Mouse (Mus musculus): ENCODE data around the gene Aven.

Aven gene

DNA sequence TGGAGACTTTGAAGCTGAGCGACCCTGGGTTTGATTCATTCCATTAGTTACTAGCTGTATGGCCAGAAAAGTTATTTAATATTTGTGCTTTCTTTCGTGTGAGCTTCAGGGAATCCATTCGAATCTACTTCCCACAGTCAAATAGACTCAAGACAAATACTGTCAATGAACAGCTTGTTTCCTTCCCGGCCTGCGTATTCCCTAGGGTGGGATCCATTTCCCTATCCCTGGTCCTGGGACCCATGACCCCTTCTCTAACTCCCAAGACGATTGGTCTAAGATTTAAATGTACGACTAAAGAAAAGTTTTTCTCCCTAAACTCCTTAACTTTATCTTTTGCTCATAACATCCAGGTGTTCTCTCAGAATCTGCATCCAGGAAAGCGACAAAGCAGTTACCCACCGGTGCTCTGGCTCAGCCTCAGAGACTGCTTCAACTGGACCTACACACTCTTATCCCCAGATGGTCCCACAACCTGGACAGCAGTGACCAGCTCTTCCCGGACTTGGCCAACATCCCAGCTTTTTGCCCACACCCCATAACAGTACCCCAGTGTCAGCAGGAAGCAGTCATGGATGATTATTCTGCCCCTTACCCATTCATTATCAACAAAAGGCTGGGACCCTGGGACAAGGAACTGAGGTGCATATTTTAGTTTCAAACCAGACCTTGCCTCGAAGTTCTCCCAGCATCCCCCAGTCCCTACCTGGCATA, 2.1 kb upstream of the Aven start:
- no peak for DNase-seq (ENCODE audit: low read depth, low spot score)

GRCm38 (mm10) chr2:112491629-112492028, 1.1 kb upstream of the Aven start:
- DNase-seq (ENCODE audit: low read depth, low spot score), result no peak

DNA sequence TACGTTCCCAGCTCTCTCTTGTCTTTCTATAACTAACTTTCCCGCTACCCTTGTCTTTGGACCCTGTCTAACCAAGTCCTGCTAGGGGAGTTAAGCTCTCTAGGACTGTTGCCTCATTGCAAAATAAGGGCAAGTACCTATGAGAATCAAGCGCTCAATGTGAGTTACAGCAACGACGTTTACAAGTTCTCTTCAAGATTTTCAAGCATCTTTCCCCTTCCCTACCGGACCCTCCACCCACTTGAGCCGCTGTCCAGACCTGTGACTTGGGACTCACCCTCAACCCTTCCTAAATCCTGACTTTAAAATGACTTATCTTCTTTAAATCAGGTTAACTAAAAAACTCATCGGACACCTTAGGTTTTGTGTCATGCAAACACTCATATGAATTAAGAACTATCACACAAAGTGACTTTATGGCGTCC, 321 bp upstream of the Aven start:
- DNase-seq (ENCODE audit: low read depth, low spot score), result no peak

GRCm38 (mm10) chr2:112493539-112494260, 936 bp downstream of the Aven start:
- no peak for DNase-seq (ENCODE audit: low read depth, low spot score)

DNA sequence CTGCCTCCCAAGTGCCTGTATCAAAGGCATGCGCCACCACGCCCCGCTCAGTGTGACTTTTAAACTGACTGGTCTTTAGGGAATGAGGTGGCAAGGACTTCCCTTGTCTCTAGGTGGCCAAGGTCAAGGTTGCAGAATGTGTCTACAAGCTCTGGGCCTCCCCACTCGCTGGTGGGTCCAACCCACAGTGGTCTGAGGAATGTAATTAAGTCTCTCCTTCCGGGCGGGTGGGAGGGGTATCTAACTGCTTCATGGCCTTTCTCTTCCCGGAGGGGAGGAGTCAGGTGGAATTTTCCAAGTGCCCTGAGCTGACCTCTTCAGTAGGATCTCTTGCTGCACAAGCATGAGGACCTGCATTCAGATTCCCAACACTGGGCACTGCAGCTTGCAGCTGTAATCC, 5.1 kb downstream of the Aven start:
- DNase-seq (ENCODE audit: low read depth, low spot score), result no peak

DNA sequence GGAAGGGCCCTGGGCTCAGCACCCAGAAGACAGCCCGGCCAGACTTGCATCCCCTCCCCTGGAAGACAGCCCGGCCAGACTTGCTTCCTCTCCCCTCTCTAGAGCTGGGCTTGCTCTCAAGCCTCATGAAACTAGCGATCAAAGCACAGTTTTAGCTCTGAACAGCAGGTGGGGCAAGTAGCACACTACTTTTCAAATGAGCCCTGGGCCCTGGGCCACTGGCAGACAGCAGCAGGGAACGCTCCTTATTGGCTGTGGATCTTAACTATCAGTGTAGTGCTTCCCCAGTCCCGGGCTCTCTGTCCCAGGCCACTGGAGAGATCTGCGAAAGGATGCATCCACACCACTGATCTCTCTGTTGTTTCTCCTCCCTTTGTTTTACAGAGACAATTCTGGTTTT, 8.4 kb downstream of the Aven start:
- peak; percentile 67 for DNase-seq (ENCODE audit: low read depth, low spot score)

GRCm38 (mm10) chr2:112503978-112504377, 11.2 kb downstream of the Aven start:
- DNase-seq (ENCODE audit: low read depth, low spot score), result no peak

DNA sequence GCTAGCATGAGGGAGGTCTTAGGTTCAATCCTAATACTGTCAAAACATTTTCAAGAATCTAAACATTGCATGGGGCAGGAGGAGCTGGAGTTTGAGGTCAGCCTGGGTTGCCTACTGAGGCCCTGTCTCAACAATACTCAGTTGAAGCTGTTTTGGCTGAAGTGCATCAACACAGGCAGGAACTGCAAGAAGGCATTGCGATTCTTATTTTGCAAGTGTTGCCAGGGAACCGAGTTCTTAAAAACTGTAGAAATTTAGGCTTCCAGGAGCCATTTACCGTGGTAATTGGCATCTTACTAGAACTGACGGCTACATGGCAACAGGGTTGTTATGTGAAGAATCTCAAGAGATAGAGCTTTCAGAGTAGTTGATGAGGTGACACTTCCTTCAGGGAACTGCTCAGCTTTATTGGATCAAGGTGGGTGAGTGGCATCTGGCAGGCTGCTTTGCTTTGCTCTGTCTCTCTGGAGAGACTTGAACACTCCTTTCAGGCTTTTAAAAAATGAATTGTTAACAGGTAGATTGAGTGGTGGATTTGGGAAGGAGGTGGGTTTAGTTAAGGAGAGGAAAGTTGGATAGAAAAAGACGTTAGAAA, 14.2 kb downstream of the Aven start:
- no peak for DNase-seq (ENCODE audit: low read depth, low spot score)

GRCm38 (mm10) chr2:112507444-112507843, 14.7 kb downstream of the Aven start:
- DNase-seq (ENCODE audit: low read depth, low spot score), result no peak

DNA sequence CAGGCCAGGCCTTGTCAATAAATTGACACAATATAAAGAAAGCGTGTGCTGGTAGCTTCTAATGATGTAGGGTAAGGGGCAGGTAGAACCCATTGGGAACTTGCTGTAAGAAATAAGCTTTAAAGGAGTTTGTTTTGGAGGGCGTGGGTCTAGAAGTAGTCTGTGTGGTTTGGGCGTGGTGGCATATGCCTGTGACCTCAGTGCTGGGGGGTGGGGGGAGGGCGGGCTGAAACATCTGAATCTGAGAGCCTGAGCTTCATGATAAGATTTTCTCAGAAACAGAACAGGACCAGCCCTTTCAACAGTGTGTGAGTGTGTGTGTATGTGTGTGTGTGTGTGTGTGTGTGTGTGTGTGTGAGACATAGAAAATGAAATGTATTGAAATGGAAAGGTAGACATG, 17.4 kb downstream of the Aven start:
- no peak for DNase-seq (ENCODE audit: low read depth, low spot score)

DNA sequence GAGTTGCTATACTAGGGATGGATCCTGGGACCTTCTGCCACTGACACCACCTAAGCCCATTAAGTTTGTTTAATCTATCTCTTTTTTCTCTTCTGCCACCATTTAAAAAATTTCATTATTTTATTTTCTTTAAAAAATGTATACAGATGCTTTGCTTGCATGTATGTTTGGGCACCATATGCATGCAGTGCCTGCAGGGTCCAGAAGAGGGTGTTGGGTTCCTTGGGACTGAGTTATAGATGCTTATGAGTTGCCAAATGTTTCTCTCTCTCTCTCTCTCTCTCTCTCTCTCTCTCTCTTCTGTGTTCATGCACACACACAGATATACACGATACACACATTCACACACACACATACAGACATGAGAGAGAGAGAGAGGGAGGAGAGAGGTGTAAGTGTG, 20.3 kb downstream of the Aven start:
- no peak for DNase-seq (ENCODE audit: low read depth, low spot score)

DNA sequence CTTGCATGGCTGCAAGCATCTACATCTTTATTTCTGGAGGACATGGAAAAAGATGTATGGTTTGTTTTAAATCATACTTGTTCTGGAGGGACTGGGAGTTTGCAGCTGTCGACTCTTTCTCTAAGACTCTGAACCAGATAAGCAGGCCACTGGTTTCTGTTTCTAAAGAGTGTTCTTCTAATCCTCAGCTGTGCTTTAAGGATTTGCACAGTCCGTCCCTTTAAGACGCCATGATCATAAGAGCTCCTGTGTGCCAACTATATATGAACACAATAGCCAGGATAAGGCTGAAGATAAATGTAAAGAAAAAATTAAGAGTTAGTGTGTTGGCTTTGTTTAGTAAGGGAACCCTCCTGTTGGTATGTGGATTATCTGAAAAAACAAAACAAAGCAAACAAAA, 24.0 kb downstream of the Aven start:
- DNase-seq (ENCODE audit: low read depth, low spot score), result no peak

- DNase-seq (ENCODE audit: low read depth, low spot score), result no peak
These were observed 24.5 kb downstream of the Aven start for GRCm38 (mm10) chr2:112517218-112517617.

- DNase-seq (ENCODE audit: low read depth, low spot score), result no peak
These were observed 25.8 kb downstream of the Aven start for GRCm38 (mm10) chr2:112518541-112518940.

GRCm38 (mm10) chr2:112520526-112521482, 28.0 kb downstream of the Aven start:
- DNase-seq (ENCODE audit: low read depth, low spot score), result no peak

- no peak for DNase-seq (ENCODE audit: low read depth, low spot score)
These were observed 34.2 kb downstream of the Aven start for GRCm38 (mm10) chr2:112526933-112527332.

GRCm38 (mm10) chr2:112532812-112533496, 40.2 kb downstream of the Aven start:
- DNase-seq (ENCODE audit: low read depth, low spot score), result no peak

- no peak for DNase-seq (ENCODE audit: low read depth, low spot score)
These were observed 42.0 kb downstream of the Aven start for GRCm38 (mm10) chr2:112534677-112535222.

DNA sequence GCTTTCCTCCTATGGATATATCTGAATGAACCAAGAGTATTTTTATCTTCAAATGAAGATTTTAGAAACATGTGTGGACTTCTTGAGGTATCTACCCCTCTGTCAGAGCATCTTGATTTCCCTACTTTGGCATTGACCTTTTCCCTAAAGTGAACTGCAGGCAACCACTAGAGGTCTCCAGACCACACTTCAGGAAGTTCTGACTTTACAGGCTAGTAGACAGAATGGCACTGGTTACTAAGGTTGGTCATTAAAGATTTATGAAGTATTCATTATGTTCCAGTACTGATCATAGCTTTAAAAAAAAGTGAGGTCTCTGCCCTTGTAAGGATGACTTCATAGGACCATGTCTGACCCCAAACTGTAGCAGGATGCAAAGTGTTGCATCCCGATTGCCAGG, 46.0 kb downstream of the Aven start:
- DNase-seq (ENCODE audit: low read depth, low spot score), result no peak

GRCm38 (mm10) chr2:112541695-112542285, 49.0 kb downstream of the Aven start:
- DNase-seq (ENCODE audit: low read depth, low spot score), result no peak
